Mouse (Mus musculus): ENCODE measurements around the gene Capg.

DNA sequence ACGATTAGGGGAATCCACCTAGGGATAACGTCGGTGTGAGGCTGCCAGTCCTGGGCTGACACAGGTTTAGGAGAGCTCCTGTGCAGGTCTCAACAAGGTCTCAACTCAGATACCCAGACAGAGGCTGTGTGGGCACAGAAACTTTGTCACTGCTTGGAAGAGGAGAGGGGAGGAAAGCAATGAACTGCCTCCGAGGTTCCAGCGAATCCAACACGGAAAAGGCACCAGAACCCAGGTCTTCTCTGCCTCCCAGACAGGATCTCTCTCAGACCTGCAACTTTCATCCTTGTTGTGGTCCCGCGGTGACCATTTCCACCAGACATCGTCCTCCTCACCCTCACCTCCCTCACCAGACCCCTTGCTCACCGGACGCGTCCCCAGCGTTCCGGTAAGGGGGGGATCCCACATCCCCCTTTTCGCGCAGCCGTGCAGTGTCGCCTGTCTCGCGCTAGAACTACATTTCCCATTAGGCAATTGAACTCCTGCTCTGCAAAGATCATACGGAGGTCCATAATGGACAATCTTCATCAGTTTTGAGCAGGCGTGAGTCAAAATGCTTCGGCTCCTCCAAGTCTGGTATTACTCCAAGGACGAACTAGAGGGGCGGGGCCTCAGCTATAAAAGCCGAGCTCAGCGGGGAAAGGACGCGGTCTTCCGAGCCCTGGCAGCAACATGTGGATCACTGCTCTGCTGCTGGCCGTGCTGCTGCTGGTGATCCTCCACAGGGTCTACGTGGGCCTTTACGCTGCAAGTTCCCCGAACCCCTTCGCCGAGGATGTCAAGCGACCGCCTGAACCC, 54.0 kb downstream of the Capg start, which contains the start of the genes Elmod3 and Retsat:
- TF ChIP-seq POLR2A (IDR thresholded peaks at IDR 0.05; ENCODE audit: borderline replicate concordance, extremely low read depth, low read depth, low read length) (peak; percentile 97), CTCF (IDR thresholded peaks at IDR 0.05; ENCODE audit: insufficient read depth, low read length) (no peak)

Measured in lung, adult 2 months (tissue).